Mouse (Mus musculus) testis, adult 2 months (tissue): ENCODE data around the gene Gorasp1.

Experiments
- CTCF ChIP-seq: fragments of 200-500 bp; IDR thresholded peaks from 2 replicates; pipeline ENCODE4 v1.5.1; 2012; ENCODE audit warnings: low read depth, mild to moderate bottlenecking, inconsistent platforms, low read length, moderate library complexity; ENCODE audit not compliant: control insufficient read depth, insufficient read depth, insufficient replicate concordance
- POLR2A ChIP-seq: fragments of 200-500 bp; IDR thresholded peaks from 2 replicates; pipeline ENCODE4 v1.6.1; 2012; ENCODE audit warnings: low read depth, mild to moderate bottlenecking, inconsistent platforms, low read length, moderate library complexity; ENCODE audit not compliant: control insufficient read depth

- TF ChIP-seq CTCF (no peak), POLR2A (no peak)
Measured at GRCm38 (mm10) chr9:119925120-119925657, 12.2 kb downstream of the Gorasp1 start.
